Mouse (Mus musculus) liver, postnatal 0 days (tissue): ENCODE data around the gene Tmem174.

Experiments
- CTCF ChIP-seq: sonication (generic); IDR thresholded peaks from 2 replicates; pipeline ENCODE4 v1.5.1; 2016; ENCODE audit warnings: antibody characterized with exemption, low read depth
- EP300 ChIP-seq: IDR thresholded peaks from 2 replicates; pipeline ENCODE4 v1.6.1; 2016; ENCODE audit warnings: antibody characterized with exemption, low read depth, mild to moderate bottlenecking

GRCm38 (mm10) chr13:98607885-98608477, 29.2 kb downstream of the Tmem174 start:
- TF ChIP-seq EP300, result no peak
- no peak for TF ChIP-seq CTCF
